Comparison of ENCODE assay signal across 27 mouse cellular contexts in the genomic region with DNA sequence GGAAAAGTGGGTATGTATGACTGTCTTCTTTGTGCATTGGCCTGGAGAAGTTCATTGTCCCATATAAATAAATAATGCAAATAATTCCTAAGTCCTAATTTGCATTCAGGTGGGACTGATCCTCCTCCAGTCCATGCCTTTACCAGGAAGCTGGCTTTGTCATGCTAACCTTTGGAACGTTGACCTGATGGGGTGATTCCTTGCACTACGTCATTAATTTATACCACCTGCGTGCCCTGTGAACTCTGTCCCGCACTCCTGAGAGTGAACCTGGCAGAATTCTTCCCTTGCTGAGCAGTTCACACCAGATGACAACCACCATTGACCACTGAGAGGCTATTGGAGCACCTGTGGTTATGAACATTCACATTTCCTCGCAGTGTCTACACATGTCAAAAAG.
DNase-seq lines count a peak whose midpoint lies in the region; ATAC-seq and TF ChIP-seq lines count a peak whose summit lies in the region.
"Had no signal": no experiment of that assay in that cellular context is flagged by ENCODE, and none has a peak within 500 bp of the region (broad histone marks: within the 10 kb centered on the region; RNA-seq: fewer than 3 reads in every experiment).

No protein-coding gene starts in this region.

- 0 out of 2 replicates have a peak, but pooled peaks have one; percentile 23 for ATAC-seq in liver, postnatal 0 days
- ATAC-seq in liver, embryonic 11.5 days (replicated peaks; ENCODE audit: low FRiP score), result no peak
- ATAC-seq in intestine, embryonic 15.5 days, result peak; percentile 59
- peak; percentile 93 for ATAC-seq in intestine, postnatal 0 days
- ATAC-seq: activated CD4-positive, CD25-positive, alpha-beta regulatory T cell, adult 4 months; CD4-positive, CD25-positive, alpha-beta regulatory T cell, adult 4 months; forebrain, embryonic 14.5 days; forebrain, embryonic 16.5 days had no signal

- intact Hi-C loops in left cerebral cortex, postnatal 36 days (cut with DNase I), result no loop called here

- 0 out of 2 replicates have a peak, but pooled peaks cover 3% of the 10 kb centered on the region for H3K4me1 ChIP-seq in liver, postnatal 0 days (ENCODE audit: insufficient read depth)
- H3K4me1 ChIP-seq in liver, embryonic 11.5 days (replicated peaks; ENCODE audit: control insufficient read depth, insufficient read depth, low read length), result no peaks in the 10 kb centered on the region; the same call in 1 of the 2 replicates
- no peaks in the 10 kb centered on the region for H3K4me1 ChIP-seq in intestine, embryonic 15.5 days (replicated peaks)
- no peaks in the 10 kb centered on the region for H3K4me1 ChIP-seq in intestine, postnatal 0 days (replicated peaks; ENCODE audit: control insufficient read depth, insufficient read depth, low read length)
- peaks cover 14% of the 10 kb centered on the region for H3K4me1 ChIP-seq in midbrain, embryonic 10.5 days
- H3K4me1 ChIP-seq: embryonic facial prominence, embryonic 13.5 days; embryonic facial prominence, embryonic 15.5 days had no signal

- H3K9ac ChIP-seq in liver, postnatal 0 days (replicated peaks), result no peak overlapping the region
- no peak overlapping the region for H3K9ac ChIP-seq in liver, embryonic 11.5 days (ENCODE audit: low read depth, low read length)
- no peak overlapping the region for H3K9ac ChIP-seq in intestine, embryonic 15.5 days
- H3K9ac ChIP-seq in intestine, postnatal 0 days (ENCODE audit: low read depth, low read length), result no peak overlapping the region
- H3K9ac ChIP-seq: embryonic facial prominence, embryonic 13.5 days; embryonic facial prominence, embryonic 15.5 days; forebrain, embryonic 12.5 days had no signal

- DNase-seq in liver, postnatal 0 days, result no peak
- DNase-seq in liver, embryonic 11.5 days (ENCODE audit: low spot score), result no peak
- DNase-seq in left cerebral cortex, postnatal 36 days (ENCODE audit: low spot score in 2 of 2), result no peak
- no peak for DNase-seq in midbrain, embryonic 10.5 days (ENCODE audit: low spot score)
- no peak for DNase-seq in layer of hippocampus, postnatal 25 days (ENCODE audit: extremely low spot score in 1 of 2, low spot score in 1 of 2)
- DNase-seq: adrenal gland, adult 8-10 months; adrenal gland, postnatal 14 days; adrenal gland, postnatal 36 days; B cell, adult 2 months; cerebellum, adult 11-12 months; cerebellum, adult 2 months; cerebellum, adult 9-11 months; cerebellum, postnatal 14 days; cerebellum, postnatal 36 days; embryo, embryonic 11 days had no signal

- no peaks in the 10 kb centered on the region for H3K27me3 ChIP-seq in liver, postnatal 0 days (ENCODE audit: insufficient read depth, low read length)
- no peaks in the 10 kb centered on the region for H3K27me3 ChIP-seq in liver, embryonic 11.5 days (replicated peaks; ENCODE audit: control insufficient read depth, insufficient read depth, low read length)
- no peaks in the 10 kb centered on the region for H3K27me3 ChIP-seq in intestine, embryonic 15.5 days (replicated peaks)
- no peaks in the 10 kb centered on the region for H3K27me3 ChIP-seq in intestine, postnatal 0 days (replicated peaks; ENCODE audit: control insufficient read depth, insufficient read depth, low read length)
- no peaks in the 10 kb centered on the region for H3K27me3 ChIP-seq in midbrain, embryonic 10.5 days (ENCODE audit: low read depth, poor library complexity, severe bottlenecking)
- H3K27me3 ChIP-seq: CH12.LX; embryonic facial prominence, embryonic 13.5 days; embryonic facial prominence, embryonic 15.5 days; forebrain, embryonic 12.5 days had no signal

- H3K27ac ChIP-seq in liver, postnatal 0 days (ENCODE audit: low read depth), result no peak overlapping the region
- no peak overlapping the region for H3K27ac ChIP-seq in liver, embryonic 11.5 days (ENCODE audit: low read depth, low read length)
- no peak overlapping the region for H3K27ac ChIP-seq in intestine, embryonic 15.5 days
- no peak overlapping the region for H3K27ac ChIP-seq in intestine, postnatal 0 days (ENCODE audit: low read depth, low read length)
- no peak overlapping the region for H3K27ac ChIP-seq in midbrain, embryonic 10.5 days (replicated peaks)
- H3K27ac ChIP-seq: embryonic facial prominence, embryonic 13.5 days; embryonic facial prominence, embryonic 15.5 days; forebrain, embryonic 10.5 days; forebrain, embryonic 12.5 days had no signal

- no peak for TF ChIP-seq EP300 in liver, postnatal 0 days (IDR thresholded peaks at IDR 0.05; ENCODE audit: low read depth)

- H3K36me3 ChIP-seq in liver, postnatal 0 days (replicated peaks; ENCODE audit: insufficient read depth, low read length), result no peaks in the 10 kb centered on the region
- H3K36me3 ChIP-seq in liver, embryonic 11.5 days (ENCODE audit: control insufficient read depth, insufficient read depth, low read length), result no peaks in the 10 kb centered on the region
- no peaks in the 10 kb centered on the region for H3K36me3 ChIP-seq in intestine, embryonic 15.5 days
- no peaks in the 10 kb centered on the region for H3K36me3 ChIP-seq in intestine, postnatal 0 days (ENCODE audit: control insufficient read depth, insufficient read depth)
- no peaks in the 10 kb centered on the region for H3K36me3 ChIP-seq in midbrain, embryonic 10.5 days
- H3K36me3 ChIP-seq: embryonic facial prominence, embryonic 13.5 days; embryonic facial prominence, embryonic 15.5 days; forebrain, embryonic 10.5 days; forebrain, embryonic 12.5 days had no signal

- no peak for TF ChIP-seq CTCF in liver, postnatal 0 days (IDR thresholded peaks at IDR 0.05; ENCODE audit: low read depth)
- TF ChIP-seq CTCF in intestine, postnatal 0 days (IDR thresholded peaks at IDR 0.05; ENCODE audit: low read depth), result no peak

- no peak overlapping the region for H3K4me2 ChIP-seq in liver, postnatal 0 days (ENCODE audit: low read depth, low read length)
- H3K4me2 ChIP-seq in liver, embryonic 11.5 days, result no peak overlapping the region
- no peak overlapping the region for H3K4me2 ChIP-seq in intestine, embryonic 15.5 days (replicated peaks)
- H3K4me2 ChIP-seq in intestine, postnatal 0 days (replicated peaks; ENCODE audit: low read depth), result no peak overlapping the region
- H3K4me2 ChIP-seq: embryonic facial prominence, embryonic 13.5 days; embryonic facial prominence, embryonic 15.5 days; forebrain, embryonic 12.5 days had no signal

- H3K4me3 ChIP-seq in liver, postnatal 0 days (ENCODE audit: low read depth, low read length), result no peak overlapping the region
- no peak overlapping the region for H3K4me3 ChIP-seq in liver, embryonic 11.5 days (ENCODE audit: low read depth, low read length)
- no peak overlapping the region for H3K4me3 ChIP-seq in intestine, embryonic 15.5 days (replicated peaks)
- H3K4me3 ChIP-seq in intestine, postnatal 0 days (ENCODE audit: low read depth, low read length), result no peak overlapping the region
- no peak overlapping the region for H3K4me3 ChIP-seq in midbrain, embryonic 10.5 days
- H3K4me3 ChIP-seq: embryonic facial prominence, embryonic 13.5 days; embryonic facial prominence, embryonic 15.5 days; erythroblast, embryonic 14.5 days; forebrain, embryonic 10.5 days; forebrain, embryonic 12.5 days had no signal

- 77% methylated on average over 5 of the region's 5 CpGs for WGBS in liver, postnatal 0 days (ENCODE audit: insufficient replicate concordance)
- 85% methylated on average over 5 of the region's 5 CpGs for WGBS in liver, embryonic 11.5 days
- 82% methylated on average over 5 of the region's 5 CpGs for WGBS in intestine, embryonic 15.5 days
- 53% methylated on average over 5 of the region's 5 CpGs for WGBS in intestine, postnatal 0 days
- WGBS in midbrain, embryonic 10.5 days, result 91% methylated on average over 5 of the region's 5 CpGs

- H3K9me3 ChIP-seq in liver, postnatal 0 days (ENCODE audit: low read length), result no peaks in the 10 kb centered on the region
- H3K9me3 ChIP-seq in liver, embryonic 11.5 days (ENCODE audit: control insufficient read depth, low read length), result no peaks in the 10 kb centered on the region
- H3K9me3 ChIP-seq in intestine, embryonic 15.5 days, result no peaks in the 10 kb centered on the region
- no peaks in the 10 kb centered on the region for H3K9me3 ChIP-seq in intestine, postnatal 0 days (ENCODE audit: control insufficient read depth)
- no peaks in the 10 kb centered on the region for H3K9me3 ChIP-seq in midbrain, embryonic 10.5 days (replicated peaks)
- H3K9me3 ChIP-seq: embryonic facial prominence, embryonic 13.5 days; embryonic facial prominence, embryonic 15.5 days; forebrain, embryonic 10.5 days; forebrain, embryonic 12.5 days had no signal
